Mouse (Mus musculus) cortical plate, adult 2 months (tissue): ENCODE data around the gene Prpf38b. TPM values are rescaled to one million over a fixed set of nuclear protein-coding genes. Genes with fewer than 3 reads are reported as not detected.

Experiments
- H3K27ac ChIP-seq: fragments of 200-500 bp; 2 replicates; pipeline ENCODE4 v1.5.1; 2012; ENCODE audit warnings: low read length, control low read depth, inconsistent platforms; ENCODE audit not compliant: insufficient read depth
- H3K4me1 ChIP-seq: fragments of 200-500 bp; 2 replicates; pipeline ENCODE4 v1.6.1; 2011; ENCODE audit warnings: low read length; ENCODE audit not compliant: control insufficient read depth, insufficient read depth
- H3K4me3 ChIP-seq: fragments of 200-500 bp; 2 replicates; pipeline ENCODE4 v1.5.1; 2011; ENCODE audit warnings: mild to moderate bottlenecking, low read length, control low read depth; ENCODE audit not compliant: insufficient read depth
- CTCF ChIP-seq: fragments of 200-500 bp; IDR thresholded peaks from 2 replicates; pipeline ENCODE4 v1.5.1; 2011; ENCODE audit warnings: mild to moderate bottlenecking, control low read depth, low read length; ENCODE audit not compliant: insufficient read depth; ENCODE audit errors: extremely low read depth
- POLR2A ChIP-seq: fragments of 200-500 bp; IDR thresholded peaks from 2 replicates; pipeline ENCODE4 v1.6.1; 2011; ENCODE audit warnings: mild to moderate bottlenecking, low read length, control low read depth; ENCODE audit not compliant: insufficient read depth; ENCODE audit errors: extremely low read depth
- polyA plus RNA-seq: library from polyadenylated mRNA; depleted of rRNA; stranded (reverse); fragments of >200 nt; gene quantifications from 2 replicates; pipeline ENCODE4 v1.2.3, GENCODE M21; 2012

Gene Prpf38b
- polyA plus RNA-seq, 1 experiment, result 61.7 TPM

DNA sequence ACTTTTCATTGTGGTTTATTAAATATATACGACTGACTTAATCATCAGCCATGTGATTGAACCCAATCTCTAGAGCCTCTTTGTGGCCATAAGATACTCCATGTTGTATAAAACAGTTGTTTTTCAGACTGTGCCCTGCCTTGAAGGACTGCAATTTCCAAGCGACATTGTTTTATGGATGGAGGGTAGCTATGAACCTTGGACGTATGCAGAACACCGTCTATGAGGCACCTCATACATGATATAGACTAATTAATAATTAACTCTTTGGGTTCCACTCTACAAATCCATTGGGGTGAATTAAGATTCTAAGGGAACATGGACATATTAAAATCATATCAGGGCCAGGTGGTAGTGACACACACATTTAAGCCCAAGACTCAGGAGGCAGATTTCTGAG is 14.2 kb upstream of the Prpf38b start:
- Histone ChIP-seq H3K27ac (no peak overlapping the region), H3K4me3 (no peak overlapping the region), H3K4me1 (no peaks in the 10 kb centered on the region)
- TF ChIP-seq POLR2A (no peak), CTCF (no peak)

DNA sequence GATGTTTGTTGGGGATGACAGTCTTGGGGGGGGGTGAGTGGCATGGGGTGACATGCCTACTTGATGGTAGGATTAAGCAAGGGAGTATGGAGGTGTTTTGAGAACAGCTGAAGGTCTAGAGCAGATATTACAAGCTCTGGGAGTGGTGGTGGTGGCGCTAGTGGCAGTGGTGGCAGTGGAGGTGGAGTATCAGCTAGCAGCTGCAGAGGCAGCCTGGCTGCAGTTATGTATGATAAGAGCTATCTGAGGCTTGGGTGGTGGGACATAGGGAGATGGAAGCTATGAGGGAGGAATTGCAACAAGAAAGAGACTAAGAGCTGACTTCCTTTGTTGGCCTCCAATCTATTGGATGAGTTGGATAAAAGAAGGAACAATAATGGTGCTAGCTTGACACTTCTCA is 10.3 kb upstream of the Prpf38b start:
- no peak overlapping the region for H3K4me3 ChIP-seq
- H3K4me1 ChIP-seq, result peaks cover 1% of the 10 kb centered on the region; the same call in 1 of the 2 replicates
- H3K27ac ChIP-seq, result no peak overlapping the region
- TF ChIP-seq CTCF, result no peak
- TF ChIP-seq POLR2A, result no peak

DNA sequence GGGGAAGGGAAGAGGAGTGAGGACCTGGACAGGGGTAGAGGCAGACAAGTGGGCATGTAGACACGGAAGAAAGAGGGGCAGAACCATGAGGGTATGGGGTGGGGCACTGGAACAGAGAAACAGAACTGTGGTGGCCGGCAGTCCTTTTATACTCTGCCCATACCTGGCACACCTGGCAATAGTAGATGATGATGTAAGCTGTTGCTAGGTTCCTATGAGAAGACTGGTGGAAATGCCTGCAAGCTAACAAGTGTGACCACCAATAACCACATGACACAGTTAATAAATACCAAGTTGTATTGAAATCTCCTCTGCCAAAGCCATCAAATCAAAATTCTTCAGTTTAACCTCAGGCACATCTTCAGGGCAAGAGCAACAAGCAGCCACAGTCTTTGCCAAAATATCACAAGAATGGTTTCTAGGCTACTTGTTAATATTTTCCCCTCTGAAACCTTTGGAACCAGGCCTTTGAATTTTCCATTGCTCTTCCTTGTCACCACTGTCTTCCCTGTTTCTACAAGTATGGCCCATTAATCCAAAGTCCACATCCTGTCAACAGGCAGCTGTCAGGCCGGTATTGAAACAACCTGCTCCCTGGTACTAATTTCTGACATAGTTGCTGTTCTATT is 9.0 kb upstream of the Prpf38b start:
- no peak overlapping the region for H3K27ac ChIP-seq
- no peak for TF ChIP-seq POLR2A
- TF ChIP-seq CTCF, result no peak
- peaks cover 3% of the 10 kb centered on the region; the same call in 1 of the 2 replicates for H3K4me1 ChIP-seq
- H3K4me3 ChIP-seq, result no peak overlapping the region

DNA sequence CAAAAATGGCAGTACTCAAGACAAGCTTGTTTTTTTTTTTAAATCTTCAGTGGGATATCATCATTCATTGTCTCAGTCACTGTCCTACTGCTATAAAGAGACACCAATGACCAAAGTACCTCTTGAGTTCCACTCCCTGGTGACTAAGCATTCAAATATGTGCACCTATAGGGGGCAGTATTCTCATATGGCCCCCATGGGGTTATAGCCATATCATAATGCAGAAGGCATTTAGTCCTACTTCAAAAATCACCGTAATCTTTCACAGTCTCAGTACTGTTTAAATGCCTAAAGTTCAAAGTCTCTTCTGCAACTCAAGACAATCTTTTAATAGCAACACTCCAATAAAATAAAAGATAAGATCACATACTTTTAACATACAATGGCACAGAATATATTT is 7.3 kb upstream of the Prpf38b start:
- no peak overlapping the region for H3K27ac ChIP-seq
- no peak overlapping the region for H3K4me3 ChIP-seq
- H3K4me1 ChIP-seq, result peaks cover 3% of the 10 kb centered on the region; the same call in 1 of the 2 replicates
- TF ChIP-seq CTCF (no peak), POLR2A (no peak)

DNA sequence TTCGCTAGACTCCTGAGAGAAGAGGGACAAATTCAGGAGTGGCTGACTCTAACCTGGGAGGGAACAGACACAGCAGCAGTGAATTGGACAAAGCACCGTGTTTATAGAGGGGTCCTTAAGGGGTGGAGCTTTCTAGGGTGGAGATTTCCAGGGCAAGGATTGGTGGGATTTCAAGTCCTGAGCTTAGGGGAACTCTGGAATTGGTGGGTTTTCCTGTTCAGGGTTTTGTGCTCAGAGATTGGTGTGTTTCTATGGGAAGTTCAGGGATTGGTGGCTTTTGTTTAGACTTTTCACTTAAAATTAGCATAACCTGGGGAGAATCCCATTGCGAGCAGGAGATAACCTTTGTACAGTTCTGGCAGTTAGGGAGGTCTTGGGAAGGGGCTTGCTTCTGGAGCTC is 6.5 kb upstream of the Prpf38b start:
- Histone ChIP-seq H3K4me3 (no peak overlapping the region), H3K4me1 (peaks cover 3% of the 10 kb centered on the region; the same call in 1 of the 2 replicates), H3K27ac (no peak overlapping the region)
- no peak for TF ChIP-seq CTCF
- TF ChIP-seq POLR2A, result no peak

DNA sequence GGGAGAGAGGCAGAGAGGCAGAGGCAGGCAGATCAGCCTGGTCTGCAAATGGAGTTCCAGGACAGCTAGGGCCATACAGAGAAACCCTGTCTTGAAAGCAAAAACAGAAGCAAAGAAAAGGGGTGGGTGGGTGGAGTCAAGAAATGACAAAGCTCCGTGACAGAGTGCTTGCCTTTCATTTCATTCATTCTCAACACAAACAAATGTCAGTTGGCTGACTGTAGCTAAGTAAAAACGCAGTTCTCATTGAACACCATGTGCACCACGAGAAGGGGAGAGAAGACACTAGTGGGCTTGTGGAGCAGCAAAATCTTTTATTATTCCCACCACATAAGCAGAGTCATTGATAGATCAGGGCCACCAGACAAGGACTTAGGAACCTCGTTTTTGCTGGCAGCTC is 5.3 kb upstream of the Prpf38b start:
- no peak overlapping the region for H3K4me3 ChIP-seq
- H3K27ac ChIP-seq, result no peak overlapping the region
- TF ChIP-seq CTCF (no peak), POLR2A (no peak)

DNA sequence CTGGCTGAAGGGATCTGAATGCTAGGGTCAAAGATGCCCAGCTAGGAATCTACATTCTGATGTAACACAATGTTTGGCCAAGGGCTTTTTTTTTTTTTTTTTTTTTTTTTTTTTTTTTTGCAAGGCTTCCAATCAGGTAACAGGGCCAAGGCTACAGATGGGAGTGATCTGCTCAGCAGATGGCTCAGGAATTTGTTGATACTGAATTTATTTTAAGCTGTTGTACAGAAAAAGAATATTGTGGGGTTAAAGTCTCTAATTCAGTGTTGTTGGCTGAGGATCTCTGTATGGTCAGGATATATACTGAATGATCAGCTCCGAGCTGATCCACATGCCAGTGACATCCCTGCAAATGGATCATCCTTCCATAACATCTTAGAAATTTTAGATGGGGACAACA is 4.5 kb upstream of the Prpf38b start:
- no peak overlapping the region for H3K4me3 ChIP-seq
- TF ChIP-seq CTCF, result no peak
- no peak for TF ChIP-seq POLR2A
- no peak overlapping the region for H3K27ac ChIP-seq
- H3K4me1 ChIP-seq, result peaks cover 3% of the 10 kb centered on the region; the same call in 1 of the 2 replicates

More for the DNA sequence above, 5.3 kb upstream of the Prpf38b start:
- H3K4me1 ChIP-seq, result peaks cover 3% of the 10 kb centered on the region; the same call in 1 of the 2 replicates

DNA sequence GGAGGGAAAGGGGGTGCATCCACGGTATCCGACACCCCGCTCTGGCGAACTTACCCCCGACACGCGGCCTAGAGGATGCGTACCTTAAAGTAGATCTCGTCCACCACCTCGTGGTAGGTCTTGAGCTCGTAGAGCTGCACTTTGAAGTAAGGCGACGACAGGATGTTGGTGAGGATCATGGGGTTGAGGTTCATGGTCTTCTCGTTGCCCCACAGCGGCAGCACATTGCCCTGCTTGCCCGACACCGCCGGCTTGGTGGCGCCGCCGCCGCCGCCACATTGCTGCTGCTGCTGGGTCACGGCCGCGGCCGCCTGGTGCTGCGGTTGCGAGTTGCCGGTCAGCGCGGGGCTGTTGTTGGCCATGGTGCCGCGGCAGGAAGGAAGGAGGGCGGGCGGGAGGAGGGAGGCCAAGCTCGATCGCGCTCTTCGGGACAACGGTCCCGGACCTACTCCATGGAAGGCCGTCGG is 413 bp downstream of the Prpf38b start:
- TF ChIP-seq CTCF, result peak; percentile 35
- no peak for TF ChIP-seq POLR2A
- H3K27ac ChIP-seq, result peak overlapping the region; percentile 61
- H3K4me3 ChIP-seq, result peak overlapping the region; percentile 69

DNA sequence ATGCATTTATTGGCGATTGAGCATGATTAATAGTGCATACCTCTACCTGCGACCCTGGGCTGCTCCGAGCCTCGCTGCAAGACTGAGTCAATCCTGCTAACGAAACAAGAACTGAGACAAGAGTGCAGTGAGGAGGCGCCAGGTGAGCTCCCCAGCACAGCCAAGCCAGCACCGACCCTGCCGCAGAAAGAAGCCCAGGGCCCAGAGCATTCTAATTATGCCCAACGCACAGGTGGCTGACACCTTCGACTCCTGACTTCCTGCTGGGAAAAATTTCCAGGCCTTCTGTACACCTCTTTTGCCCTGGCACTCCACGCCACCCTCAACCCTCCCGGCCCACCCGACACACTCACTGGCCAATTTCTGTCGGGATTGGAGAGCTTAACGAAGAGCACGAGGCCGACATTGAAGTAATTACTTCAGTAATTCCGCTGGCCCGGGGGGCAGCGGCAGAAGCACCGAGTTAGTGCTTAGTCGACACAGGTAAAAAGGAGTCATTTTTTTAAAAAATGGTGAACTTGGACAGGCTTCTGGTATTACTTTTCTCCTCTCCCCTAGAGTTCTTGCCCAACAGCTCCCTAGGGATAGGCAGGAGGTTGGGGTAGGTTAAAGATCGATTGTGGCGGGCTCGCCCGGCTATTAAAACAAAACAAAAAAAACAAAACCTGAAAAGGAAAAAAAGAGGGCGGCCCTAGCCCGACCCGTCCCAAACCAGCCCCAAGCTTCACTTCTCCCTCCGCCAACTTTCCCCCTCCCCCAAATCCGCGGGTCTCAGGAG is 1.0 kb downstream of the Prpf38b start:
- H3K4me1 ChIP-seq, result no peaks in the 10 kb centered on the region; the same call in 1 of the 2 replicates
- peak overlapping the region; percentile 69 for H3K4me3 ChIP-seq
- TF ChIP-seq CTCF (no peak), POLR2A (no peak)
- no peak overlapping the region for H3K27ac ChIP-seq

More for the DNA sequence above, 413 bp downstream of the Prpf38b start:
- H3K4me1 ChIP-seq, result no peaks in the 10 kb centered on the region; the same call in 1 of the 2 replicates
